Mouse (Mus musculus) erythroblast, embryonic 14.5 days (primary cell): ENCODE measurements at regions not wholly inside any gene's neighbourhood (a gene's known extent, or its start where the extent isn't known, plus 50 kb on each side); places are given as distances from the start of the nearest gene placed in this dataset.

Source experiments
- H3K27me3 ChIP-seq: 2 replicates; pipeline ENCODE4 v1.6.1; 2012; ENCODE audit warnings: inconsistent platforms; ENCODE audit not compliant: control insufficient read depth
- H3K36me3 ChIP-seq: 2 replicates; pipeline ENCODE4 v1.6.1; 2012; ENCODE audit warnings: mild to moderate bottlenecking, inconsistent platforms; ENCODE audit not compliant: control insufficient read depth
- H3K4me1 ChIP-seq: 2 replicates; pipeline ENCODE4 v1.6.1; 2012; ENCODE audit warnings: inconsistent platforms; ENCODE audit not compliant: control insufficient read depth
- H3K4me3 ChIP-seq: replicated peaks from 2 replicates; pipeline ENCODE3; 2012; ENCODE audit warnings: moderate library complexity, mild to moderate bottlenecking, inconsistent platforms
- H3K9me3 ChIP-seq: 2 replicates; pipeline ENCODE4 v1.6.1; 2012; ENCODE audit warnings: low read length, inconsistent platforms, mixed read lengths; ENCODE audit not compliant: control insufficient read depth
- GATA1 ChIP-seq: IDR thresholded peaks from 2 replicates; pipeline ENCODE4 v1.6.1; 2012; ENCODE audit warnings: low read length, inconsistent platforms, mixed read lengths
- TAL1 ChIP-seq: IDR thresholded peaks from 3 replicates; pipeline ENCODE4 v1.6.1; 2012; ENCODE audit warnings: low read length, inconsistent platforms, mixed read lengths

DNA sequence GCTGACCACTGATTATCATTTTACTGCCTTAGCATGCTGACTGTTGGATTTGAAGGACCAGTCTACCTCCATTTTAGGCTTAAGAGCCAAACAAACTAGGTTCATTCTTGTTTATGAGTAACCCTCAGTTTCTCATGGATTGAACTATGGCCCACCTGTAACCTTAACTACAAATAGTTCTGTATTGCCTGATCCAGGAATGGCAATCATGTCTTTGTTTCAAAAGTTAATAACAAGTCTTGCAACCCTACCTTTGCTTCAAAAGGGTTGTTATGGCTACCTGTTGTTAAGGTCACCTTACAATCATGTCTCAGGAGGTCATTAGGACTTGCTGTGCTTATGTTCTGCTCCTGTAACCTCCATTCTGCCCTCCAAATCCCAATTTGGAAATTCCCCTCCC lies 84.0 kb upstream of the Chd2 start:
- Histone ChIP-seq H3K4me3 (no peak overlapping the region), H3K36me3 (no peaks in the 10 kb centered on the region), H3K4me1 (peaks cover 18% of the 10 kb centered on the region), H3K27me3 (no peaks in the 10 kb centered on the region), H3K9me3 (no peaks in the 10 kb centered on the region)
- TF ChIP-seq TAL1 (no peak), GATA1 (no peak)

DNA sequence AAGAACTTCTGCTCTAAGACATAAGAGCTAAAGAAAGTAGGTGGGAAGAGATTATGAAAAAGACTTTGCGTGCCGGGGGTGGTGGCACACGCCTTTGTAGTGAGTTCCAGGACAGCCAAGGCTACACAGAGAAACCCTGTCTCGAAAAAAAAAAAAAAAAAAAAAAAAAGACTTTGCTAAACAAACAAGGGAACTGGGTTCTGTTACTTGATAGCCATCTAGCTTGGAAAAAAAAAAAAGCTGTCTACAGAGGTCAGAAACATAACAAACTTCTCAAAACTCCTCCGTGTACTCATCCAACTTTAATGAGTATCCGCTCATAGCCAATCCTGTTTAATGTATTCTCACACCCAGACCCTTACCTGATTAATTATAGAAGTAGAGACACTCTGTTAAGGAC lies 83.4 kb upstream of the Chd2 start:
- TF ChIP-seq GATA1, result no peak
- no peak for TF ChIP-seq TAL1
- H3K4me3 ChIP-seq, result no peak overlapping the region
- no peaks in the 10 kb centered on the region for H3K9me3 ChIP-seq
- H3K4me1 ChIP-seq, result peaks cover 22% of the 10 kb centered on the region
- no peaks in the 10 kb centered on the region for H3K36me3 ChIP-seq
- H3K27me3 ChIP-seq, result no peaks in the 10 kb centered on the region

GRCm38 (mm10) chr7:73624093-73624600 lies 82.5 kb upstream of the Chd2 start:
- H3K4me3 ChIP-seq, result no peak overlapping the region
- TF ChIP-seq TAL1 (no peak), GATA1 (no peak)
- no peaks in the 10 kb centered on the region for H3K9me3 ChIP-seq
- H3K27me3 ChIP-seq, result no peaks in the 10 kb centered on the region
- peaks cover 28% of the 10 kb centered on the region for H3K4me1 ChIP-seq
- no peaks in the 10 kb centered on the region for H3K36me3 ChIP-seq

DNA sequence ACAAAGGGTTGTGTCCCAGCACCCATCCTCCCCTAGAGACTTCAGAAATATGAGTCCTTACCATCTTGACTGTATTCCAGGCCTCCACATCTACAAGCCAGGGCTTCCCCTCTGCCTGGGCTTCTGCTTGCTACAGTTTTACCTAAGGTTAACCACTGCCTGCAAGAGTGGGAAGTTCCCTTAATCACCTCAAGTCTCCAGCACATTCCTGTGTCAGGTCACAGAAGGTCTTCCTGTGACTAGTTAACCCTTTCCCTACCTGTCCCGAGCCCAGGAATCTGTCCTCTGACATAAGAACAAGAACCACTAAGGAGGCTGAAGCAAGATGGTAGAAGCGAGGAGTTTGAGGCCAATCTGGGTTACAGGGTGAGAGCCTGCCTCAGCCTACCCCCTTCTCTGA lies 80.8 kb upstream of the Chd2 start:
- TF ChIP-seq GATA1, result no peak
- TF ChIP-seq TAL1, result no peak
- Histone ChIP-seq H3K27me3 (no peaks in the 10 kb centered on the region), H3K36me3 (no peaks in the 10 kb centered on the region), H3K4me3 (no peak overlapping the region), H3K4me1 (peaks cover 29% of the 10 kb centered on the region), H3K9me3 (no peaks in the 10 kb centered on the region)

DNA sequence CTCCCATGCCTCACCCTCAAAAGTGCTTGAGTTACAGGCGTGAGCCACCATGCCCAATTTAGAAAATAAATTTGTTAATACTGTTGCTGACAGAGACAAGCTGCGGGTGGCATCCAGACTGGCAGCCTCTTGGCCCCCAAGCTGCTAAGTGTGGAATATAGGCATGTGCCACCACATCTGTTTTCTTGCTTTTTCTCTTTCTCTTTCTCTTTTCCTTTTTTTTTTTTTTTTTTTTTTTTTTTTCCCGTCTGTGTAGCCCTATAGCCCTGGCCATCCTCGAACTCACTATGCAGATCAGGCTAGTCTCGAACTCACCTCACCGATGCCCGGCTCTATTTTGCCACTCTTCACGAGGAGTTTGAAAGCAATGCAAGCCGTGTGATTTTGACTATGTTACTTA lies 78.7 kb upstream of the Chd2 start:
- H3K4me1 ChIP-seq, result peaks cover 36% of the 10 kb centered on the region
- H3K36me3 ChIP-seq, result no peaks in the 10 kb centered on the region
- H3K9me3 ChIP-seq, result no peaks in the 10 kb centered on the region
- no peaks in the 10 kb centered on the region for H3K27me3 ChIP-seq
- H3K4me3 ChIP-seq, result no peak overlapping the region
- TF ChIP-seq GATA1 (no peak), TAL1 (peak; percentile 13; the same call in 1 of the 3 replicates)

- H3K4me3 ChIP-seq, result peak overlapping the region; percentile 72
- TF ChIP-seq TAL1 (no peak), GATA1 (no peak)
- H3K27me3 ChIP-seq, result no peaks in the 10 kb centered on the region
- H3K36me3 ChIP-seq, result no peaks in the 10 kb centered on the region
- H3K9me3 ChIP-seq, result no peaks in the 10 kb centered on the region
- H3K4me1 ChIP-seq, result peaks cover 38% of the 10 kb centered on the region
These were observed 77.3 kb upstream of the Chd2 start for GRCm38 (mm10) chr7:73618758-73619416.

- H3K4me1 ChIP-seq, result peaks cover 38% of the 10 kb centered on the region
- no peaks in the 10 kb centered on the region for H3K9me3 ChIP-seq
- H3K4me3 ChIP-seq, result peak overlapping the region; percentile 72
- no peaks in the 10 kb centered on the region for H3K27me3 ChIP-seq
- TF ChIP-seq TAL1 (no peak), GATA1 (no peak)
- no peaks in the 10 kb centered on the region for H3K36me3 ChIP-seq
These were observed 76.5 kb upstream of the Chd2 start for GRCm38 (mm10) chr7:73617910-73618757.

DNA sequence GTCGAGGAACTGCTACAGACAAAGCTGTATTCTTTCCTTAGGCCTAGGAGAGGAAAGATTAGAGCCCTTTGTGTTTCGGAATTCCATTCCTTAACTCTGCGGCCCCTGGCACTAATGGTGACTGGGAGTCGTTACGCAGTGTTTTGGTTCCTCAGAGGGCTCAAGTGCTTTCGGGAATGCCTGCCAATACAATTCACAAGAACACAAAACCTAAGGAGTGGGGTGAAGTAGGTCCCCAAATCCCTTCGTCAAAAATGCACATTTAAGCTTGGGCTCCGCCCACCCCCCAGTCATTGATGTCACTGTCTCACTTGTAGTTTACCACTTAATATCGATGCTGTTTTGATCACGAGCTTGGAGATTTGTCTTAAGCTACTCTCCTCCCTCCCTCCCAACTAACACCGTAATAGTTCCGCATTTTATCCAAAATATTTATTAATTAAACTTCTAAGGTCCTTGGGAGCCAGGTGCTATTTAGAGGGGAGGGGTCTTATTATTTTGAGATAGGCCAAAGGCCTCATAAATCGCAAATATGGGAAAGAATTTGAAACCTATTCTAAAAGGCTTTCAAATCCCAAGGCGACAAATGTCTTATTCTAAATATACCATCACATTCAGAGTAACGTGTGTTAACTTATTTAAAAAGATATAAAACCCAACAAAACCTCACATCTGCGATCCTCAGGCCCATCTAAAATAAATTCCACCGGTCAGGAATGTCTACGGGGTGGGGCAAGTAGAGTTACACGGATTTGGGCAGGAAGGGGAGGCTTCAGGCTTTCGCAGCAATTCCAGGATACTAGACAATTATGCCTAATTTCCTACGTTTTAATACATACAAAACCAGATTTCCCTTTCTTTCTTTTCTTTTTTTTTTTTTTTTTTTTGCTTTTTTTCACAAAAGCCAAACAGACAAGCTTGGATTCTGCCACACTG lies 75.6 kb upstream of the Chd2 start:
- Histone ChIP-seq H3K9me3 (no peaks in the 10 kb centered on the region), H3K4me1 (peaks cover 35% of the 10 kb centered on the region), H3K4me3 (peak overlapping the region; percentile 72), H3K36me3 (no peaks in the 10 kb centered on the region), H3K27me3 (no peaks in the 10 kb centered on the region)
- TF ChIP-seq GATA1, result no peak
- no peak for TF ChIP-seq TAL1

- Histone ChIP-seq H3K4me3 (no peak overlapping the region), H3K4me1 (peaks cover 35% of the 10 kb centered on the region), H3K36me3 (no peaks in the 10 kb centered on the region), H3K9me3 (no peaks in the 10 kb centered on the region), H3K27me3 (no peaks in the 10 kb centered on the region)
- no peak for TF ChIP-seq GATA1
- TF ChIP-seq TAL1, result no peak
These were observed 74.4 kb upstream of the Chd2 start for GRCm38 (mm10) chr7:73616015-73616414.
